Mouse (Mus musculus): ENCODE measurements around the gene Dysf. TPM values are rescaled to one million over a fixed set of nuclear protein-coding genes. Genes with fewer than 3 reads are reported as not detected.

The Dysf gene
- polyA plus RNA-seq, 2 experiments from 2014 or later = not detected

- ATAC-seq = no peak
Observed at GRCm38 (mm10) chr6:84119731-84120530, 111.5 kb downstream of the Dysf start.

- no peak for ATAC-seq
Observed at GRCm38 (mm10) chr6:84124609-84125008, 116.2 kb downstream of the Dysf start.

- no peak for ATAC-seq
Observed at GRCm38 (mm10) chr6:84125101-84125500, 116.7 kb downstream of the Dysf start.

- no peak for ATAC-seq
Observed at GRCm38 (mm10) chr6:84128229-84128628, 119.8 kb downstream of the Dysf start.

- ATAC-seq = no peak
Observed at GRCm38 (mm10) chr6:84130867-84131266, 122.5 kb downstream of the Dysf start.

- ATAC-seq = no peak
Observed at GRCm38 (mm10) chr6:84131539-84131938, 123.1 kb downstream of the Dysf start.

GRCm38 (mm10) chr6:84133053-84133452 lies 124.7 kb downstream of the Dysf start:
- ATAC-seq = no peak

- ATAC-seq = no peak
Observed at GRCm38 (mm10) chr6:84133996-84134721, 125.8 kb downstream of the Dysf start.

GRCm38 (mm10) chr6:84134722-84135394 lies 126.5 kb downstream of the Dysf start:
- no peak for ATAC-seq

GRCm38 (mm10) chr6:84135709-84136108 lies 127.3 kb downstream of the Dysf start:
- no peak for ATAC-seq

- ATAC-seq = no peak
Observed at GRCm38 (mm10) chr6:84136345-84136744, 128.0 kb downstream of the Dysf start.

- no peak for ATAC-seq
Observed at GRCm38 (mm10) chr6:84139932-84140331, 131.5 kb downstream of the Dysf start.

GRCm38 (mm10) chr6:84142481-84142880 lies 134.1 kb downstream of the Dysf start:
- no peak for ATAC-seq

- ATAC-seq = no peak
Observed at GRCm38 (mm10) chr6:84143328-84143727, 134.9 kb downstream of the Dysf start.

GRCm38 (mm10) chr6:84144393-84144792 lies 136.0 kb downstream of the Dysf start:
- ATAC-seq = no peak

- no peak for ATAC-seq
Observed at GRCm38 (mm10) chr6:84147206-84148004, 139.0 kb downstream of the Dysf start.

- ATAC-seq = no peak
Observed at GRCm38 (mm10) chr6:84148470-84148869, 140.1 kb downstream of the Dysf start.

GRCm38 (mm10) chr6:84154508-84154907 lies 146.1 kb downstream of the Dysf start:
- no peak for ATAC-seq

- ATAC-seq = no peak
Observed at GRCm38 (mm10) chr6:84155765-84156164, 147.4 kb downstream of the Dysf start.

- ATAC-seq = no peak
Observed at GRCm38 (mm10) chr6:84156481-84157025, 148.2 kb downstream of the Dysf start.

- ATAC-seq = no peak
Observed at GRCm38 (mm10) chr6:84159046-84159445, 150.7 kb downstream of the Dysf start.

- ATAC-seq = no peak
Observed at GRCm38 (mm10) chr6:84167612-84168011, 159.2 kb downstream of the Dysf start.
